Mouse (Mus musculus) limb, embryonic 15.5 days (tissue): ENCODE measurements around the gene Skap1. TPM values are rescaled to one million over a fixed set of nuclear protein-coding genes. Genes with fewer than 3 reads are reported as not detected.

Experiments
- ATAC-seq: fragments of 200-750 bp; cut with Nextera tagmentation; 2 replicates; pipeline ENCODE4 v1.8.0; 2017; ENCODE audit warnings: low read depth, moderate TSS enrichment; ENCODE audit not compliant: insufficient number of reproducible peaks, low FRiP score, low TSS enrichment
- H3K27ac ChIP-seq: fragments of 300-500 bp; sonication (generic); 2 replicates; pipeline ENCODE4 v1.5.1; 2015; ENCODE audit warnings: moderate library complexity, mild to moderate bottlenecking, inconsistent platforms
- H3K27me3 ChIP-seq: fragments of 300-500 bp; sonication (generic); 2 replicates; pipeline ENCODE4 v1.6.1; 2015; ENCODE audit warnings: inconsistent platforms
- H3K36me3 ChIP-seq: fragments of 300-500 bp; sonication (generic); 2 replicates; pipeline ENCODE4 v1.6.1; 2015; ENCODE audit warnings: inconsistent platforms
- H3K4me1 ChIP-seq: fragments of 300-500 bp; sonication (generic); 2 replicates; pipeline ENCODE4 v1.6.1; 2015; ENCODE audit warnings: inconsistent platforms
- H3K4me2 ChIP-seq: fragments of 300-500 bp; sonication (generic); 2 replicates; pipeline ENCODE4 v1.6.1; 2015; ENCODE audit warnings: mild to moderate bottlenecking, inconsistent platforms
- H3K4me3 ChIP-seq: fragments of 300-500 bp; sonication (generic); 2 replicates; pipeline ENCODE4 v1.5.1; 2015; ENCODE audit warnings: mild to moderate bottlenecking, inconsistent platforms
- H3K9ac ChIP-seq: fragments of 300-500 bp; sonication (generic); 2 replicates; pipeline ENCODE4 v1.6.1; 2015; ENCODE audit warnings: inconsistent platforms
- H3K9me3 ChIP-seq: fragments of 300-500 bp; sonication (generic); 2 replicates; pipeline ENCODE4 v1.6.1; 2016; ENCODE audit warnings: inconsistent platforms
- WGBS: fragments of 180-500 bp; shearing (Covaris S2); methylation state at CpG from one replicate; pipeline ENCODE4 v1.1.7; 2015; 5-methylcytosine and 5-hydroxymethylcytosine counted together
- polyA plus RNA-seq: library from polyadenylated mRNA; unstranded; fragments of >200 nt; fragmentation: Nextera tagmentation; extraction: Ambion mirVana; gene quantifications from 2 replicates; pipeline ENCODE4 v1.2.1, GENCODE M21; 2015

Gene Skap1
- polyA plus RNA-seq, 1 experiment from 2014 or later = 2.7 TPM

GRCm38 (mm10) chr11:96578551-96579283 lies 114.3 kb downstream of the Skap1 start:
- no peaks in the 10 kb centered on the region for H3K36me3 ChIP-seq
- no peak overlapping the region for H3K4me2 ChIP-seq
- H3K9ac ChIP-seq = no peak overlapping the region
- ATAC-seq = no peak
- H3K9me3 ChIP-seq = no peaks in the 10 kb centered on the region
- H3K4me3 ChIP-seq = no peak overlapping the region
- WGBS = 13% methylated on average over 25 of the region's 25 CpGs
- H3K4me1 ChIP-seq = no peaks in the 10 kb centered on the region
- H3K27ac ChIP-seq = no peak overlapping the region
- peaks cover 40% of the 10 kb centered on the region for H3K27me3 ChIP-seq

GRCm38 (mm10) chr11:96581604-96582384 lies 117.4 kb downstream of the Skap1 start:
- no peaks in the 10 kb centered on the region for H3K36me3 ChIP-seq
- 49% methylated on average over 10 of the region's 10 CpGs for WGBS
- H3K9me3 ChIP-seq = no peaks in the 10 kb centered on the region
- no peak overlapping the region for H3K4me2 ChIP-seq
- H3K9ac ChIP-seq = no peak overlapping the region
- H3K4me3 ChIP-seq = no peak overlapping the region
- H3K4me1 ChIP-seq = no peaks in the 10 kb centered on the region
- H3K27me3 ChIP-seq = peaks cover 35% of the 10 kb centered on the region
- no peak overlapping the region for H3K27ac ChIP-seq
- no peak for ATAC-seq

GRCm38 (mm10) chr11:96582595-96582994 lies 118.2 kb downstream of the Skap1 start:
- 37% methylated on average over 10 of the region's 10 CpGs for WGBS
- Histone ChIP-seq H3K4me2 (no peak overlapping the region), H3K9ac (no peak overlapping the region), H3K4me3 (no peak overlapping the region), H3K36me3 (no peaks in the 10 kb centered on the region), H3K4me1 (no peaks in the 10 kb centered on the region), H3K27me3 (peaks cover 32% of the 10 kb centered on the region), H3K9me3 (no peaks in the 10 kb centered on the region), H3K27ac (no peak overlapping the region)
- ATAC-seq = no peak

GRCm38 (mm10) chr11:96589828-96590227 lies 125.4 kb downstream of the Skap1 start:
- H3K4me3 ChIP-seq = no peak overlapping the region
- H3K27me3 ChIP-seq = 0 out of 2 replicates have a peak, but pooled peaks cover 13% of the 10 kb centered on the region
- H3K9ac ChIP-seq = no peak overlapping the region
- no peak for ATAC-seq
- no peak overlapping the region for H3K4me2 ChIP-seq
- no peaks in the 10 kb centered on the region for H3K9me3 ChIP-seq
- 65% methylated on average over 3 of the region's 3 CpGs for WGBS
- H3K4me1 ChIP-seq = no peaks in the 10 kb centered on the region
- H3K36me3 ChIP-seq = no peaks in the 10 kb centered on the region
- no peak overlapping the region for H3K27ac ChIP-seq

GRCm38 (mm10) chr11:96595890-96596289 lies 131.5 kb downstream of the Skap1 start:
- WGBS = 31% methylated on average over 12 of the region's 12 CpGs
- no peak overlapping the region for H3K4me2 ChIP-seq
- ATAC-seq = no peak

GRCm38 (mm10) chr11:96596301-96596700 lies 131.9 kb downstream of the Skap1 start:
- ATAC-seq = no peak
- no peak overlapping the region for H3K27ac ChIP-seq
- peaks cover 17% of the 10 kb centered on the region for H3K27me3 ChIP-seq
- no peaks in the 10 kb centered on the region for H3K9me3 ChIP-seq
- no peak overlapping the region for H3K4me2 ChIP-seq
- 32% methylated on average over 6 of the region's 6 CpGs for WGBS
- H3K36me3 ChIP-seq = no peaks in the 10 kb centered on the region
- H3K9ac ChIP-seq = no peak overlapping the region
- H3K4me1 ChIP-seq = no peaks in the 10 kb centered on the region
- H3K4me3 ChIP-seq = no peak overlapping the region

More at GRCm38 (mm10) chr11:96595890-96596289, 131.5 kb downstream of the Skap1 start:
- Histone ChIP-seq H3K4me3 (no peak overlapping the region), H3K27me3 (peaks cover 17% of the 10 kb centered on the region), H3K4me1 (no peaks in the 10 kb centered on the region), H3K27ac (no peak overlapping the region), H3K9ac (no peak overlapping the region), H3K9me3 (no peaks in the 10 kb centered on the region), H3K36me3 (no peaks in the 10 kb centered on the region)

- Histone ChIP-seq H3K36me3 (no peaks in the 10 kb centered on the region), H3K27ac (no peak overlapping the region), H3K27me3 (peaks cover 23% of the 10 kb centered on the region), H3K4me1 (no peaks in the 10 kb centered on the region), H3K9ac (no peak overlapping the region), H3K9me3 (no peaks in the 10 kb centered on the region), H3K4me3 (no peak overlapping the region), H3K4me2 (no peak overlapping the region)
- ATAC-seq = no peak
- WGBS = 80% methylated on average over 3 of the region's 3 CpGs
Measured at GRCm38 (mm10) chr11:96602806-96603205, 138.4 kb downstream of the Skap1 start.

GRCm38 (mm10) chr11:96604306-96604705 lies 139.9 kb downstream of the Skap1 start:
- Histone ChIP-seq H3K36me3 (no peaks in the 10 kb centered on the region), H3K9ac (no peak overlapping the region), H3K27ac (0 out of 2 replicates have a peak overlapping the region, but pooled peaks have one; percentile 17), H3K4me1 (no peaks in the 10 kb centered on the region), H3K9me3 (no peaks in the 10 kb centered on the region), H3K4me3 (no peak overlapping the region), H3K27me3 (peaks cover 23% of the 10 kb centered on the region), H3K4me2 (no peak overlapping the region; the same call in 1 of the 2 replicates)
- ATAC-seq = no peak
- 44% methylated on average over 6 of the region's 6 CpGs for WGBS

- Histone ChIP-seq H3K9ac (no peak overlapping the region), H3K4me2 (no peak overlapping the region; the same call in 1 of the 2 replicates), H3K27ac (no peak overlapping the region), H3K36me3 (no peaks in the 10 kb centered on the region), H3K4me3 (no peak overlapping the region), H3K9me3 (no peaks in the 10 kb centered on the region), H3K4me1 (no peaks in the 10 kb centered on the region), H3K27me3 (peaks cover 23% of the 10 kb centered on the region)
- 48% methylated on average over 7 of the region's 7 CpGs for WGBS
- ATAC-seq = no peak
Measured at GRCm38 (mm10) chr11:96604751-96605450, 140.5 kb downstream of the Skap1 start.

- 73% methylated on average over 6 of the region's 6 CpGs for WGBS
- Histone ChIP-seq H3K36me3 (no peaks in the 10 kb centered on the region), H3K9me3 (no peaks in the 10 kb centered on the region), H3K27ac (no peak overlapping the region), H3K27me3 (peaks cover 23% of the 10 kb centered on the region; the same call in 1 of the 2 replicates), H3K4me1 (no peaks in the 10 kb centered on the region), H3K4me3 (no peak overlapping the region), H3K9ac (no peak overlapping the region), H3K4me2 (no peak overlapping the region)
- no peak for ATAC-seq
Measured at GRCm38 (mm10) chr11:96605516-96605915, 141.1 kb downstream of the Skap1 start.

- 87% methylated on average over 11 of the region's 11 CpGs for WGBS
Measured at GRCm38 (mm10) chr11:96612596-96612995, 148.2 kb downstream of the Skap1 start.

More at GRCm38 (mm10) chr11:96612596-96612995, 148.2 kb downstream of the Skap1 start:
- Histone ChIP-seq H3K27ac (no peak overlapping the region), H3K27me3 (peaks cover 9% of the 10 kb centered on the region; the same call in 1 of the 2 replicates), H3K9ac (no peak overlapping the region), H3K9me3 (no peaks in the 10 kb centered on the region), H3K36me3 (no peaks in the 10 kb centered on the region), H3K4me3 (no peak overlapping the region), H3K4me2 (no peak overlapping the region), H3K4me1 (no peaks in the 10 kb centered on the region)
- no peak for ATAC-seq
